Mouse (Mus musculus): ENCODE data around the gene Umad1. TPM values are rescaled to one million over a fixed set of nuclear protein-coding genes. Genes with fewer than 3 reads are reported as not detected.

Gene Umad1
- total and polyA plus RNA-seq, 3 experiments = 7.6 to 17.5 (median 10.0) TPM

GRCm38 (mm10) chr6:8397252-8397651 is 138.2 kb downstream of the Umad1 start:
- Histone ChIP-seq H3K4me1 (ENCODE audit: control insufficient read depth in 1 of 2, insufficient read depth in 2 of 2) (peaks cover 3 to 29% of the 10 kb centered on the region in 2 experiments; a peak in 2 of 4 replicates), H3K4me3 (replicated peaks in 1 of 3; ENCODE audit: low read depth in 2 of 3, low read length in 2 of 3, poor library complexity in 1 of 3) (no peak overlapping the region), H3K27ac (ENCODE audit: insufficient read depth, low read depth) (no peak overlapping the region), H3K4me2 (ENCODE audit: insufficient read depth, low read depth, poor library complexity, severe bottlenecking) (no peak overlapping the region), H3K9ac (ENCODE audit: insufficient read depth, low read depth) (no peak overlapping the region), H3K79me2 (replicated peaks; ENCODE audit: control insufficient read depth, extremely low read depth, insufficient read depth, poor library complexity, severe bottlenecking) (no peaks in the 10 kb centered on the region), H3K36me3 (replicated peaks in 1 of 2; ENCODE audit: control insufficient read depth in 1 of 2, insufficient read depth in 1 of 2, low read length in 1 of 2) (peaks cover 0 to 2% of the 10 kb centered on the region in 2 experiments), H3K27me3 (replicated peaks) (no peaks in the 10 kb centered on the region), H3K9me3 (replicated peaks; ENCODE audit: low read length) (no peaks in the 10 kb centered on the region)
- in situ Hi-C loops (cut with MboI; ENCODE audit: low pct_ligation_motif_present, low pct_unique_long_range_greater_than_20kb, low sequenced_read_pairs) (no loop called here), dilution Hi-C loops (cut with MboI; ENCODE audit: extremely low pct_ligation_motif_present, extremely low pct_unique_long_range_greater_than_20kb, low sequenced_read_pairs) (no loop called here)
- TF ChIP-seq E2F4 (IDR thresholded peaks at IDR 0.05; ENCODE audit: insufficient replicate concordance, low read depth, low read length) = no peak
- TF ChIP-seq JUN (IDR thresholded peaks at IDR 0.05; ENCODE audit: insufficient read depth, low read depth, low read length) = no peak
- TF ChIP-seq CHD2 (IDR thresholded peaks at IDR 0.05; ENCODE audit: low read length) = no peak
- no peak for TF ChIP-seq UBTF (IDR thresholded peaks at IDR 0.05; ENCODE audit: low read depth, low read length)
- no peak for DNase-seq (ENCODE audit: extremely low read depth)

GRCm38 (mm10) chr6:8399710-8400109 is 140.6 kb downstream of the Umad1 start:
- dilution Hi-C loops (cut with MboI; ENCODE audit: extremely low pct_ligation_motif_present, extremely low pct_unique_long_range_greater_than_20kb, low sequenced_read_pairs) = no loop called here
- H3K27ac ChIP-seq (ENCODE audit: insufficient read depth, low read depth) = no peak overlapping the region
- H3K4me2 ChIP-seq (ENCODE audit: insufficient read depth, low read depth, poor library complexity, severe bottlenecking) = no peak overlapping the region
- peaks cover 3 to 17% of the 10 kb centered on the region in 2 experiments; a peak in 2 of 4 replicates for H3K4me1 ChIP-seq (ENCODE audit: control insufficient read depth in 1 of 2, insufficient read depth in 2 of 2)
- H3K36me3 ChIP-seq (replicated peaks in 1 of 2; ENCODE audit: control insufficient read depth in 1 of 2, insufficient read depth in 1 of 2, low read length in 1 of 2) = peaks cover 0 to 6% of the 10 kb centered on the region in 2 experiments
- no peak for TF ChIP-seq ETS1 (conservative IDR thresholded peaks at IDR 0.05; ENCODE audit: low read depth, low read length)
- no peak for TF ChIP-seq GABPA (IDR thresholded peaks at IDR 0.05; ENCODE audit: insufficient replicate concordance, low read depth, low read length)
- TF ChIP-seq MAFK (IDR thresholded peaks at IDR 0.05; ENCODE audit: insufficient replicate concordance, low read length) = no peak
- no peak for TF ChIP-seq POLR2AphosphoS2 (IDR thresholded peaks at IDR 0.05; ENCODE audit: low read depth, low read length)
- no peak for TF ChIP-seq CHD1 (IDR thresholded peaks at IDR 0.05; ENCODE audit: low read depth, low read length)
- TF ChIP-seq SMC3 (IDR thresholded peaks at IDR 0.05; ENCODE audit: low read depth, low read length) = no peak
- TF ChIP-seq JUN (IDR thresholded peaks at IDR 0.05; ENCODE audit: insufficient read depth, low read depth, low read length) = no peak
- TF ChIP-seq POLR2A (IDR thresholded peaks at IDR 0.05; ENCODE audit: low read depth, low read length) = no peak
- no peak for TF ChIP-seq E2F4 (IDR thresholded peaks at IDR 0.05; ENCODE audit: insufficient replicate concordance, low read depth, low read length)
- TF ChIP-seq MAX (IDR thresholded peaks at IDR 0.05; ENCODE audit: low read length) = no peak
- no peak for TF ChIP-seq TCF12 (IDR thresholded peaks at IDR 0.05; ENCODE audit: low read depth, low read length)
- TF ChIP-seq CTCF (conservative IDR thresholded peaks at IDR 0.05 in 1 of 2, IDR thresholded peaks at IDR 0.05 in 1 of 2; ENCODE audit: low read depth in 2 of 2, low read length in 2 of 2) = no peak
- no peak for TF ChIP-seq JUND (conservative IDR thresholded peaks at IDR 0.05; ENCODE audit: low read depth, low read length)
- no peak for TF ChIP-seq UBTF (IDR thresholded peaks at IDR 0.05; ENCODE audit: low read depth, low read length)
- TF ChIP-seq USF2 (conservative IDR thresholded peaks at IDR 0.05; ENCODE audit: low read depth, low read length) = no peak
- TF ChIP-seq RAD21 (IDR thresholded peaks at IDR 0.05; ENCODE audit: low read depth, low read length) = no peak
- no peak for TF ChIP-seq ZNF384 (IDR thresholded peaks at IDR 0.05; ENCODE audit: low read depth, low read length)
- no peak for TF ChIP-seq BHLHE40 (IDR thresholded peaks at IDR 0.05; ENCODE audit: low read depth, low read length)
- in situ Hi-C loops (cut with MboI; ENCODE audit: low pct_ligation_motif_present, low pct_unique_long_range_greater_than_20kb, low sequenced_read_pairs) = no loop called here
- H3K4me3 ChIP-seq (replicated peaks in 1 of 3; ENCODE audit: low read depth in 2 of 3, low read length in 2 of 3, poor library complexity in 1 of 3) = no peak overlapping the region
- no peaks in the 10 kb centered on the region for H3K79me2 ChIP-seq (replicated peaks; ENCODE audit: control insufficient read depth, extremely low read depth, insufficient read depth, poor library complexity, severe bottlenecking)
- no peaks in the 10 kb centered on the region for H3K27me3 ChIP-seq (replicated peaks)
- no peak for DNase-seq (ENCODE audit: extremely low read depth)
- H3K9ac ChIP-seq (ENCODE audit: insufficient read depth, low read depth) = no peak overlapping the region
- H3K9me3 ChIP-seq (replicated peaks; ENCODE audit: low read length) = no peaks in the 10 kb centered on the region

Measured in CH12.LX (cell line).